Mouse (Mus musculus) heart, embryonic 15.5 days (tissue): ENCODE data around the gene Nedd4. TPM values are rescaled to one million over a fixed set of nuclear protein-coding genes. Genes with fewer than 3 reads are reported as not detected.

Experiments used
- ATAC-seq: fragments of 200-750 bp; cut with Nextera tagmentation; replicated peaks from 2 replicates; pipeline ENCODE4 v1.8.0; 2017; ENCODE audit warnings: low read depth, moderate TSS enrichment; ENCODE audit not compliant: insufficient number of reproducible peaks, insufficient read depth, low FRiP score
- H3K27ac ChIP-seq: fragments of 300-500 bp; sonication (generic); 2 replicates; pipeline ENCODE4 v1.5.1; 2015; ENCODE audit warnings: mild to moderate bottlenecking, inconsistent platforms
- H3K27me3 ChIP-seq: fragments of 300-500 bp; sonication (generic); 2 replicates; pipeline ENCODE4 v1.6.1; 2015; ENCODE audit warnings: inconsistent platforms
- H3K36me3 ChIP-seq: fragments of 300-500 bp; sonication (generic); 2 replicates; pipeline ENCODE4 v1.6.1; 2015; ENCODE audit warnings: mild to moderate bottlenecking, inconsistent platforms
- H3K4me1 ChIP-seq: fragments of 300-500 bp; sonication (generic); replicated peaks from 2 replicates; pipeline ENCODE4 v1.6.1; 2015; ENCODE audit warnings: inconsistent platforms
- H3K4me2 ChIP-seq: fragments of 300-500 bp; sonication (generic); 2 replicates; pipeline ENCODE4 v1.6.1; 2015; ENCODE audit warnings: inconsistent platforms, mild to moderate bottlenecking, moderate library complexity
- H3K4me3 ChIP-seq: fragments of 300-500 bp; sonication (generic); 2 replicates; pipeline ENCODE4 v1.5.1; 2015; ENCODE audit warnings: mild to moderate bottlenecking, inconsistent platforms
- H3K9ac ChIP-seq: fragments of 300-500 bp; sonication (generic); 2 replicates; pipeline ENCODE4 v1.6.1; 2015; ENCODE audit warnings: mild to moderate bottlenecking, inconsistent platforms
- H3K9me3 ChIP-seq: fragments of 300-500 bp; sonication (generic); replicated peaks from 2 replicates; pipeline ENCODE4 v1.6.1; 2016; ENCODE audit warnings: inconsistent platforms
- WGBS: fragments of 180-500 bp; shearing (Covaris S2); methylation state at CpG from one replicate; pipeline ENCODE4 v1.1.7; 2015; ENCODE audit warnings: mixed read lengths; 5-methylcytosine and 5-hydroxymethylcytosine counted together
- polyA plus RNA-seq: library from polyadenylated mRNA; unstranded; fragments of >200 nt; fragmentation: Nextera tagmentation; extraction: Ambion mirVana; gene quantifications from 2 replicates; pipeline ENCODE4 v1.2.1, GENCODE M21; 2015

Nedd4 gene
- polyA plus RNA-seq, 1 experiment from 2014 or later: 450 TPM

- WGBS: 61% methylated on average over 6 of the region's 6 CpGs
- Histone ChIP-seq H3K27ac (no peak overlapping the region), H3K4me2 (no peak overlapping the region)
Observed at GRCm38 (mm10) chr9:72654593-72655242, 7.4 kb upstream of the Nedd4 start.

GRCm38 (mm10) chr9:72655602-72656001, 6.5 kb upstream of the Nedd4 start:
- Histone ChIP-seq H3K4me3 (no peak overlapping the region), H3K27me3 (no peaks in the 10 kb centered on the region), H3K27ac (peak overlapping the region; percentile 17; the same call in 1 of the 2 replicates), H3K4me2 (no peak overlapping the region), H3K9me3 (no peaks in the 10 kb centered on the region), H3K4me1 (peaks cover 40% of the 10 kb centered on the region), H3K36me3 (no peaks in the 10 kb centered on the region), H3K9ac (no peak overlapping the region)
- 41% methylated on average over 5 of the region's 5 CpGs for WGBS
- ATAC-seq: peak; percentile 36; the same call in 1 of the 2 replicates

More at GRCm38 (mm10) chr9:72654593-72655242, 7.4 kb upstream of the Nedd4 start:
- Histone ChIP-seq H3K9me3 (no peaks in the 10 kb centered on the region), H3K4me1 (peaks cover 40% of the 10 kb centered on the region), H3K27me3 (no peaks in the 10 kb centered on the region), H3K4me3 (no peak overlapping the region), H3K9ac (no peak overlapping the region), H3K36me3 (no peaks in the 10 kb centered on the region)
- ATAC-seq: no peak; the same call in 1 of the 2 replicates

GRCm38 (mm10) chr9:72656491-72656890, 5.7 kb upstream of the Nedd4 start:
- H3K4me1 ChIP-seq: peaks cover 40% of the 10 kb centered on the region
- H3K4me2 ChIP-seq: no peak overlapping the region
- 70% methylated on average over 4 of the region's 4 CpGs for WGBS
- H3K9ac ChIP-seq: no peak overlapping the region
- no peaks in the 10 kb centered on the region for H3K27me3 ChIP-seq
- ATAC-seq: no peak
- peak overlapping the region; percentile 46 for H3K27ac ChIP-seq
- no peaks in the 10 kb centered on the region for H3K9me3 ChIP-seq
- H3K4me3 ChIP-seq: no peak overlapping the region
- no peaks in the 10 kb centered on the region for H3K36me3 ChIP-seq

GRCm38 (mm10) chr9:72656940-72657339, 5.2 kb upstream of the Nedd4 start:
- peaks cover 38% of the 10 kb centered on the region for H3K4me1 ChIP-seq
- no peak overlapping the region for H3K4me2 ChIP-seq
- H3K9me3 ChIP-seq: no peaks in the 10 kb centered on the region
- H3K27ac ChIP-seq: peak overlapping the region; percentile 46
- no peaks in the 10 kb centered on the region for H3K36me3 ChIP-seq
- no peak overlapping the region for H3K4me3 ChIP-seq
- no peaks in the 10 kb centered on the region for H3K27me3 ChIP-seq
- no peak for ATAC-seq
- no peak overlapping the region for H3K9ac ChIP-seq
- 35% methylated on average over 3 of the region's 3 CpGs for WGBS

GRCm38 (mm10) chr9:72657694-72658093, 4.5 kb upstream of the Nedd4 start:
- 76% methylated on average over 1 of the region's 1 CpGs for WGBS
- peaks cover 31% of the 10 kb centered on the region for H3K4me1 ChIP-seq
- H3K9ac ChIP-seq: no peak overlapping the region
- no peak overlapping the region for H3K27ac ChIP-seq
- H3K4me3 ChIP-seq: no peak overlapping the region
- H3K4me2 ChIP-seq: no peak overlapping the region
- H3K9me3 ChIP-seq: no peaks in the 10 kb centered on the region
- H3K27me3 ChIP-seq: no peaks in the 10 kb centered on the region
- ATAC-seq: no peak
- H3K36me3 ChIP-seq: no peaks in the 10 kb centered on the region

GRCm38 (mm10) chr9:72660139-72660538, 2.0 kb upstream of the Nedd4 start:
- Histone ChIP-seq H3K36me3 (0 out of 2 replicates have a peak, but pooled peaks cover 8% of the 10 kb centered on the region), H3K9ac (no peak overlapping the region), H3K27me3 (no peaks in the 10 kb centered on the region), H3K4me2 (no peak overlapping the region), H3K27ac (0 out of 2 replicates have a peak overlapping the region, but pooled peaks have one; percentile 100), H3K9me3 (no peaks in the 10 kb centered on the region), H3K4me3 (no peak overlapping the region), H3K4me1 (peaks cover 31% of the 10 kb centered on the region)
- WGBS: 74% methylated on average over 4 of the region's 4 CpGs
- no peak for ATAC-seq

GRCm38 (mm10) chr9:72660911-72661310, 1.2 kb upstream of the Nedd4 start:
- Histone ChIP-seq H3K36me3 (0 out of 2 replicates have a peak, but pooled peaks cover 13% of the 10 kb centered on the region), H3K4me1 (peaks cover 32% of the 10 kb centered on the region), H3K27ac (peak overlapping the region; percentile 100), H3K27me3 (no peaks in the 10 kb centered on the region), H3K9me3 (no peaks in the 10 kb centered on the region), H3K4me3 (no peak overlapping the region), H3K4me2 (no peak overlapping the region), H3K9ac (peak overlapping the region; percentile 12; the same call in 1 of the 2 replicates)
- WGBS: 55% methylated on average over 1 of the region's 1 CpGs
- no peak for ATAC-seq

- no peaks in the 10 kb centered on the region for H3K27me3 ChIP-seq
- ATAC-seq: no peak
- WGBS: 2% methylated on average over 13 of the region's 13 CpGs
- H3K4me3 ChIP-seq: peak overlapping the region; percentile 93
- H3K4me2 ChIP-seq: peak overlapping the region; percentile 86
- peak overlapping the region; percentile 100 for H3K27ac ChIP-seq
- peaks cover 28% of the 10 kb centered on the region for H3K4me1 ChIP-seq
- 0 out of 2 replicates have a peak, but pooled peaks cover 13% of the 10 kb centered on the region for H3K36me3 ChIP-seq
- peak overlapping the region; percentile 100 for H3K9ac ChIP-seq
- H3K9me3 ChIP-seq: no peaks in the 10 kb centered on the region
Observed at GRCm38 (mm10) chr9:72661561-72661894, 618 bp upstream of the Nedd4 start.

- H3K27ac ChIP-seq: peak overlapping the region; percentile 100
- no peaks in the 10 kb centered on the region for H3K27me3 ChIP-seq
- peak overlapping the region; percentile 86 for H3K4me2 ChIP-seq
- peak overlapping the region; percentile 93 for H3K4me3 ChIP-seq
- H3K9ac ChIP-seq: peak overlapping the region; percentile 100
- peaks cover 30% of the 10 kb centered on the region for H3K4me1 ChIP-seq
- WGBS: under 1% methylated on average over 51 of the region's 55 CpGs
- H3K36me3 ChIP-seq: peaks cover 24% of the 10 kb centered on the region; the same call in 1 of the 2 replicates
- H3K9me3 ChIP-seq: no peaks in the 10 kb centered on the region
- ATAC-seq: peak; percentile 60
Observed at GRCm38 (mm10) chr9:72662691-72663533, 766 bp downstream of the Nedd4 start.

GRCm38 (mm10) chr9:72663534-72663918, 1.4 kb downstream of the Nedd4 start:
- peak overlapping the region; percentile 93 for H3K4me3 ChIP-seq
- 4% methylated on average over 10 of the region's 10 CpGs for WGBS
- H3K36me3 ChIP-seq: peaks cover 24% of the 10 kb centered on the region; the same call in 1 of the 2 replicates
- peak overlapping the region; percentile 100 for H3K27ac ChIP-seq
- H3K9me3 ChIP-seq: no peaks in the 10 kb centered on the region
- H3K27me3 ChIP-seq: no peaks in the 10 kb centered on the region
- H3K4me1 ChIP-seq: peaks cover 30% of the 10 kb centered on the region
- peak overlapping the region; percentile 86 for H3K4me2 ChIP-seq
- no peak for ATAC-seq
- H3K9ac ChIP-seq: peak overlapping the region; percentile 100
